Mouse (Mus musculus) spleen, postnatal 14 days (tissue): Measurements from ENCODE around the gene Tnip2.

ENCODE experiments used
- DNase-seq, 2 experiments: peaks; one replicate each; pipeline ENCODE4 v3.0.0; 2021 to 2022; ENCODE audit warnings: low spot score in 2 of 2

The Tnip2 gene

DNA sequence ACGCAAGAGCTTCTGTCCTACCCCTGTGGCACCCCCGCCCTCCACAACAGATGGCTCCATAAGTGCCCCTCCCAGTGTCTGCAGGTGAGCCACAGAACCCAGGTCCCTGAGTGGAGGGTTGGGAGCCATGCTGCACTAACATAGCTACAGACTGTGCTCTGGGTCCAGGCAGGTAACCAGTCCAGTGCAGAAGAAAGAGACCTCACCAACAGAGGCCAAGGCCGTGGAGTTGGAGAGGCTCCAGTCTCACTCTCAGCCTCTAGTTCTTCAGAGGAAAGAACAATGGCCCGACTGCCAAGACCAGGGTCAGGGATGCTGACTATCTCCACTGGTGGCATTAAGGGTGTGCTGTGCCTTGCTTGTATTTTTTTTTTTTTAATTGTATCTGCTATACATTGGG lies 52.5 kb downstream of the Tnip2 start:
- no peak for DNase-seq

DNA sequence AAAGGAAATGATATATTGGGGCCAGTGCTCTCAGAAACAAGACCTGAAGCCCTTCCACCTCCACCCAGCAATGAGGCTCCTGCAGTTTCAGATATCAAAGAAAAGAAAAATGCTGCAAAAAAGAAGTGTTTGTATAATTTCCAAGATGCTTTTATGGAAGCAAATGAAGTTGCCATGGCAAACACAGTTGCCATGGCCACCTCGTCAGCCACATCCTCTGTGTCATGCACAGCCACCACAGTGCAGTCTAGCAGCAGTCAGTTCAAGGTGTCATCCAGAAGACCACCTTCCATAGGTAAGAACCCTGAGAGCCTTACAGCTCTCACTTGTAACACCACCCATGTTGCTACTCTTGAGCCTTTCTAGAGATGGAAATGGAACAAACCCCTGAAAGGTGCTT lies 54.8 kb downstream of the Tnip2 start:
- DNase-seq: no peak

DNA sequence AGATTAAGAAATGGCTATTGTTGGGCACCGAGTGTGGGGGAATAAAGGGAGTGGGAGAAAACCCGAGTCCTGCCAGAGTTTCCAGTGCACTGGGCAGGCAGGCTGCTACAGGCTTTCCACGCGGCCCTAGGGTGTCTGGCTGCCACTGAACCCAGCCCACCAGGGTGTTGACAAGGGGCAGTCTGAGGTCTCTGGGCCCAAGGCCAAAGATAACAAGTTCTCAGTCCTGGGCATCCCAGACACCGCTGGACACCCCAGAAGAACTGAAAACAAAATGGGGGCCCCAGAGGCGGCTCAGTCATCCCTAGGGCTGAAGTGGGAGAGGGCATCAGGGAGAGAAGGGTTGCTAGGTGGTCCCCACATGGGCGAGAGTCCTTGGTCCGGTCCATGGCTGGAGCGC lies 67.6 kb downstream of the Tnip2 start:
- DNase-seq: no peak
